Mouse (Mus musculus): ENCODE measurements around the gene Bid.

DNA sequence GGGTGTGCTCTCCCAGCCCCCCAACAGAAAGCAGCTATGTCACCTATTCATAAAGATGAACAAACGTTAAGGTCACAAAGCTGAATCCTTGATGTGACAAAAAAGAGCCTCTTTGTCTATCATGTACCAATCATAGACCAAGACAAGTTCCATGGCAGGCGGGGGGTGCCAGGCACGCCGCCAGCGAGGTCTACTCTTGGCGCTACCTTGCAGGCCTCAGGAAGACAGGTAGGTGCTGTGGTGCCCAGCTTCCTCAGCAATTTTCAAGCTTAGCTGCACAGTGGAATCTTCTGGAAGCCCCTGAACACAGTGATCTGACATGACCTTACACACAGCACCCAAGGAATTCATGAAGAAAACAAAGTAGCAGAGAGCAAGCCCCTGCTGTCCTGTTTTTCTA is 10.1 kb downstream of the Bid start:
- TF ChIP-seq POLR2A (IDR thresholded peaks at IDR 0.05; ENCODE audit: low read depth, low read length) (no peak), CTCF (IDR thresholded peaks at IDR 0.05; ENCODE audit: extremely low read depth, insufficient read length, insufficient replicate concordance, low read depth, low read length) (no peak)
